Mouse (Mus musculus) spleen, adult 12 weeks (tissue): ENCODE results near the gene Tgfb1.

Experiments
- DNase-seq: peaks from one replicate; pipeline ENCODE4 v3.0.0; 2022; ENCODE audit warnings: low spot score

Gene Tgfb1

DNA sequence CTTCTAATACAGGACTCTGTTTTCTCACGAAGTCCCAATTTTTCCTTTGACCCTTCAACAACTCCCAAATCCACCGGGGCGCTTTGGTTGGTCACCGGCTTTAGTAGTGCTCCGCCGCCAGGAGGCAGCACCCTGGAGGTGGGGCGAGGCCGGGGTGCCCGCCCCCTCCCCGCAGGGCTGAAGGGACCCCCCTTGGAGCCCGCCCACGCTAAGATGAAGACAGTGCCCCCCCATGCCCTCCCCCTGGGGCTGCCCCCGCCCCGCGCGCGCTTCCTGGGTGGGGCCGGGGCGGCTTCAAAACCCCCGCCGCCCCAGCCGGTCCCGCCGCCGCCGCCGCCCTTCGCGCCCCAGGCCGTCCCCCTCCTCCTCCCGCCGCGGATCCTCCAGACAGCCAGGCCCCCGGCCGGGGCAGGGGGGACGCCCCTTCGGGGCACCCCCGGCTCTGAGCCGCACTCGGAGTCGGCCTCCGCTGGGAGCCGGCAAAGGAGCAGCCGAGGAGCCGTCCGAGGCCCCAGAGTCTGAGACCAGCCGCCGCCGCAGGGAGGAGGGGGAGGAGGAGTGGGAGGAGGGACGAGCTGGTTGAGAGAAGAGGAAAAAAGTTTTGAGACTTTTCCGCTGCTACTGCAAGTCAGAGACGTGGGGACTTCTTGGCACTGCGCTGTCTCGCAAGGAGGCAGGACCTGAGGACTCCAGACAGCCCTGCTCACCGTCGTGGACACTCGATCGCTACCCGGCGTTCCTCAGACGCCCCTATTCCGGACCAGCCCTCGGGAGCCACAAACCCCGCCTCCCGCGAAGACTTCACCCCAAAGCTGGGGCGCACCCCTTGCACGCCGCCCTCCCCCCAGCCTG is at the start of gene Tgfb1:
Gene Tgfb1 (plus strand): TSS at position 323 of the 852 bp plus-strand sequence.
- DNase-seq: peak; percentile 83

DNA sequence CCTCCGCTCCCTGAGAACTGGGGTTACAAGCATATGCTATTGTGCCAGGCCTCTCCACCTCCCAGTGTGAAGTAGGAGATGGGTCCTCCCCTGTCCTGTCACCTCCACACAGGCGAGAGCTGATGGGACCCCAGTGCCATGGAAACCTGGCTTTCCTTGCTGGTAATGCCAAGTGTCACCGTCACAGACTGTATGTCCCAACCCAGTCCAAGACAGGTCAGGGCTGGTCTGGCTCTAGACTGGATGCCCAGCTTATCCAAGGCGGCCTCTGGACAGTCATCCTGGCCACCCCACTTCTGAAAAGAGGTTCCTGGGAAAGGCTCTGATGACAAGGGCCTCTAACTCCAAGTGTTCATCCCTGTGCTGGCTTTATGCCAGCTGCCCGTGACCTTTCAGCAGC is 49.7 kb upstream of the Tgfb1 start:
- no peak for DNase-seq

GRCm38 (mm10) chr7:25639754-25640153 is 47.0 kb upstream of the Tgfb1 start:
- DNase-seq: no peak

DNA sequence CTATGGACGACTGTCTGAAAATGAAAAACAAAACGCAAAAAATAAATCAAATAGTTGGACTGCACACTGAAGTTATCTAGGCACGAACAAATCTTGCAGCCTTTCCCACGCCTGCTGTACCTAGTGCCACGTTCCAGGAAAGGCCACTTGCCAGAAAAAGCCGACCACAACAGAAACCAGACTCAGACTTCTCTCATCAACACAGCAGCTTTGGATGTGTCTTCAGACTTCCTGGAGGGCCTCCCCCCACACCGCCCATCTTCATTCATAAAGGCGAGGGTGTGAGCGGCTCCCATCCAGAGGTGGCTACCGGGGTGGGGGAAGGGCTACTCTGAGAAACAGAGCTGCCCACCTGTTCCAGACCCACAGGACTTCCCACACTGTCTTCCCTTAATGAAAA is 42.7 kb upstream of the Tgfb1 start:
- no peak for DNase-seq

DNA sequence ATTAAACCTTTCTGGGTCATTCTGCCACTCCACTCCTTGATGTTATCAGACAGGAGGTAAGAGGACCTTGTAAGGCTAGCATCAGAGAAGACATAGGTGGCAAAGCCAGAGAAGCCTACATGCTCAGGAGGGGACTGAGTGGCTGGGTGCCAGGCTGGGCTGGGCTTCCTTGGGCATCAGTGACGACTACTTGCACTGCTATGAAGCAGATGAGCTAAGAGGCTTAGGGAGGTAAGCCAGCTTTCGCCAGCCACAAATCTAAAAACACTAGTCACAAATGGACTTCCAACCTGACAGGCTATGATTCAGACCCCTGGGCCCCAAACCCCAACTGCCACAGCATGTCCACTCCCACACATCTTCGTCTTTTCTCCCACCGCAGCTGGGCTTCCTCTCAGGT is 42.2 kb upstream of the Tgfb1 start:
- DNase-seq: no peak

GRCm38 (mm10) chr7:25645074-25645473 is 41.7 kb upstream of the Tgfb1 start:
- DNase-seq: no peak

- peak; percentile 33 for DNase-seq
Measured at GRCm38 (mm10) chr7:25647574-25648123, 39.2 kb upstream of the Tgfb1 start.

GRCm38 (mm10) chr7:25649839-25650238 is 37.0 kb upstream of the Tgfb1 start:
- no peak for DNase-seq

DNA sequence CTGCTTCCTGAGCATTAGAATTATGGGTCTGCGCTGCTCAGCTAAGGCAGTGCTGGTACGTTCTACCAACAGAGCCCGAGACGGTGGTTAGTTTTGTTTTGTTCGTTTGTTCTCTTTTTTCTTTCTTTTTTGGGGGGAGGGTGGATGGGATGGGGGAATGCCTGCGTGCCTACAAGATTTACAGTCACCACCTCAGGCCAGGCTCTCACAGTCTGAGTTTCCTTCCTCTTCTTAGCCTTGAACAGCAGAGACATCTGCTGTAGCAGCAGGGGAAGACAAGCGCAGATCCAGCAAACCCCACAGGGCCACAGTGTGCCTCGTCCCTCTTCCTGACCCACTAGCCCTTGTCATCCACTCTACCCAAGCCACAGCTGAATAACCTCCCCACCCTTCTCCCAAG is 35.5 kb upstream of the Tgfb1 start:
- DNase-seq: no peak

DNA sequence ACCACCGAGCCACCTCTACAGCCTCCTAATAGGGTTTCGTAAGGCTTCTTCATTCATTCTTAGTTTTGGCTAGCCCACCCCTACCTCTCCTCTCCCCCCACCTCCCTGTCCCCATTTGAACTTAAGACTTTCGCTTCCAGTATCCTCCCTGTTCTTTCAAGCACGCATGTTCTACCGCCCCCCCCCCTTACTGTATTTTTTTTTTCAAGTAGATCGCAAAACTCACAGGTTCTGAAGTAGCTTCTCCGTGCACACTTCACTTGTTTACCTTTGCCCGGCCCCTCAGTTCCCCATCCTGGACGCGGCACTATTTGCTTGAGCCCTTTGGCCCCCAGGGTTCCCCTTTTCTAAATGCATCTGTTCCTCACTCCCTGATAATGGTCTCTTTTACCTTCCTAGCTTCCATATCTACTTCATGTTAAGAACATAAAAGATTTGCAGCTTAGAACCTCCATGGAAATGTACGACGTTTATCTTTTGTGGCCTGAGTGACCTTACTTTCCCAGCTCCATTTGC is 34.5 kb upstream of the Tgfb1 start:
- DNase-seq: no peak

DNA sequence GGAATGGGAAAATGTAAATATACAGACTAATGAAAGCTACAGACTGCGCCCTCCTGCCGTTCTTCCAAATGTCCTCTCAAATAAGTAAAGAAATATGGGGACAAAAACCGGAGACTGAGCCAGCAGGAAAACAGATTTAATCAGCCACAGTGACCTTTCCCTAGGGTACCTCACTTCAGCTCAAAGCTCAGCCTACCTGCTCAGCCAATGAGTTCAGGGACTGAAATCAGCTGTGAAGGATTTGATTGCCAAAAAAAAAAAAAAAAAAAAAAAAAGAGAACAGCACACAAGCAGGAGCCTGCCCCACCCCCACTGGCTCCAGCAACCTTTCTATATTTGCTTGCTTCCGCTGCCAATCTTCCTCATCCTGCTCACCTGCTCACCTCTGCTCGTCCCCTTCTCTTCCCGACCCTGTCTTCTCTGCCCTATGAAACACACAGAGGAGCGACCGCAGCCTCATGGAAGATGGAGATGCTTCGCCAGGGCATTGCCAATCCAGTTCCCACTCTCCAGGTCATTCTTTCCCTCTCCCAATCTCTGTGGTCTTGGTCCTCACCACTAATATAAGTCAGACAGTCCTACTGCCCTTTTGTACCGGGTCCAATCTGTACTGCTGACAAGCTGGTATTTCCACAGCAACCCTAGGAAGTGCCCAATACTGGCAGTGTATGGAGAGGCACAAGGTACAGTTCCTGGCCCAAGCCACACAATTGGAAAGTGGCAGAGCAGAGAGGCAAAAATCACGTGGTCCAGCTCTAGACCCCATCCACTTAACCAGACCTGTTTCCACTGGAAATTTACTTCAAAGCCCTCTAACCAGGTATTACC is 31.0 kb upstream of the Tgfb1 start:
- DNase-seq: no peak

GRCm38 (mm10) chr7:25657785-25658184 is 29.0 kb upstream of the Tgfb1 start:
- DNase-seq: no peak

DNA sequence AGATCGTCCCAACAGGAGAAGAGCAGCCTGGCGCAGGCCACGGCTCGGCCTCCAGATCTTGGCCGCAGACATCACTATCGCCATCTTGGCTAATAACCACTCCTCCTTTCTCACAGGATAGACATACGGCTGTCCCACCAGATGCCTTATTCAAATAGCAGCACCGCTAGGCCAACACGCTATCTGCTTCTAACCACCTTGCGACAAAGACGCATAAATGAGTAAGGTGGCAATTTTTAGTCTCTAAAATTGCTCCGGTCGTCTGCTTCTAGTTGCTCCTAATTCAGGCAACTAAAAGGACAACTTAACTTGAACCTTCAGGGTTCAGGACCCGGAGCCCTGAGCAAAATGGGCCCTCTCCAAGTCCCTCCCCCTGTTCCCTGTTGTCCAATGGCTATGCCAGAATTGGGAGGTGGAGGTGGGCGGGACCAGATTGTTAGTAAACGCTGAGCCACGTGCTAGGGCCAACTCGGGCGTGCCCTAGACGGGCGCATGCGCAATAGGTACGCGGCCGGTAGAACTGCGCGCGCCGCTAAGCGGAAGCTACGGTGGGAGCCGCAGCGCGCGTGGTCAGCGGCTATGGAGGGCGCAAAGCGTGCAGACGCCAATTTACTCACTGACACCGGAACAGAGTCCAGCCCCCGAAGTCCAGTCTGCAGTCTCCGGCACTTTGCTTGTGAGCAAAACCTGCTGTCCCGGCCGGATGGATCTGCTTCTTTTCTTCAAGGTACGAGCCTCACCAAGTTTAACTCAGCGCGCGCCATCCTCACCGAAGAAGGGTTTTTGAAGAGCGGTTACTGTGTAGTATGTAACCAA is 27.9 kb upstream of the Tgfb1 start, which contains the start of the genes Bckdha and Exosc5:
Gene Bckdha (minus strand): TSS at position 325 of the 816 bp plus-strand sequence.
Gene Exosc5 (plus strand): TSS at position 508 of the 816 bp plus-strand sequence.
- peak; percentile 97 for DNase-seq

DNA sequence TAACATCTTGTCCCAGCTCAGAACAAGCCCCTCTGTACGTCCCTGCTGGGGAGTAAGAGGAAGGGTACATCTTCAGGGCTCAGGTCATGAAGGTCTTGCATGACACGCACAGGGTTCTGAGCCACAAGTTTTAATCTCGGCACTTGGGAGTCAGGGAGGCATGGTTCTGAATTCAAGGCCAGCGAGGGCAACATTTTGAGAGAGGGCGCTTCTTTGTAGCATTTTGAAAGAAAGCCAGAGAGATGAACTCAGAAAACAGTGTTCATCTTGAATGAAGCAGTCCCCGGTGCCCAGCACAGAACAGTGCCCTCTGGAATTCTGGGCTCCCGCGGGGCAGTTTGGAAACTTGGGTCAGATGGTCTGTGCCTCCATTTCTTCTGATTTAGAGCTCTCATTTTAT is 20.4 kb upstream of the Tgfb1 start:
- DNase-seq: no peak

GRCm38 (mm10) chr7:25669158-25669557 is 17.6 kb upstream of the Tgfb1 start:
- DNase-seq: no peak

DNA sequence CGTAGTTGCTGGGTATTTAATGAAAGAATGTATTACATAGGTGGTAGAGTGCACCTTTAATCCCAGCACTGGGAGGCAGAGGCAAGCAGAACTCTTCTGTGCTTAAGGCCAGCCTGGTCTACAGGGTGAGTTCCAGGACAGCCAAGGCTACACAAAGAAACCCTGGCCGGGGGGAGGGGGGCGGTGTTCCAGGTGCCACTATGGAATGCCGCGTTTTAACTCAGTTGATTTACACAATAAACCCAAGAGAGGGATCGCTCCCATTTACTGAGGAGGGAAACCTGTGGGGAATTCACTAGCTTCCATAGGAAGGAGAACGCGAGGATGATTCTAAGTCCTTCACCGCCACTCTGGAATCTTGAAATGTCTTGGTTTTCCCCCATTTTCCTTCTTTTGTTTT is 17.2 kb upstream of the Tgfb1 start:
- no peak for DNase-seq

GRCm38 (mm10) chr7:25670096-25670495 is 16.7 kb upstream of the Tgfb1 start:
- no peak for DNase-seq

GRCm38 (mm10) chr7:25671686-25672085 is 15.1 kb upstream of the Tgfb1 start:
- DNase-seq: no peak

- no peak for DNase-seq
Measured at GRCm38 (mm10) chr7:25672442-25672841, 14.4 kb upstream of the Tgfb1 start.

GRCm38 (mm10) chr7:25674297-25674696 is 12.5 kb upstream of the Tgfb1 start:
- DNase-seq: no peak

DNA sequence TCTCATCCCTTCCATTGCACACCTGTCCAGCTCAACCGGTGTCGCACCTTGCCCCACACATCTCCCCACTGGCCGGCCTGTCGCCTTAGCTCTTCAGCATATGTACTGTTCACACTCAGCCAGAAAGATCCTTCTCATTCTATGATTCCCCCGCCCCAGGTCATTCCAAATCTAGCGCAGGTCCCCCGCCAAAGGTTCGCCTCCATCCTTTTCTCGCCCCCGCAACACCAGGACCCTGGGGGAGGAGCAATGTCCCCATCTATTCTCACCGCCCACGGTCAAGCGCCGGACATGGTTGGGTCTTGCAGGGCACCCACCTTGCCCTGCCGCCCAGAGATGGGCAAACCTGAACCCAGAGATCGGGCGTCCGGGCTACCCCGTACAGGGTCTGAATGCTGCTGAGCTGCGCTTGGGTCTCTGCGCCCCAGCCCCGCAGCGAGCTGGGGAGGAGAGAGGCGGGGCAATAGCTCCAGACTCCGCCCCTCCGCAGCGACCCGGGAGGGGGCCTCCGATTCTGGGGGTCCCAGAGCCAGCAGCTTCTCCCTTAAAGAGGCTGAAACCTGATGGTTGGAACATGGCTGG is 12.0 kb upstream of the Tgfb1 start, which contains the start of gene Tmem91:
Gene Tmem91 (minus strand): TSS at position 448 of the 582 bp plus-strand sequence.
- no peak for DNase-seq
